Mouse (Mus musculus) activated CD4-positive, CD25-positive, alpha-beta regulatory T cell, adult 4 months (primary cell): ENCODE measurements around the gene Tkt. TPM values are rescaled to one million over a fixed set of nuclear protein-coding genes. Genes with fewer than 3 reads are reported as not detected.

ENCODE experiments used
- ATAC-seq: one replicate; pipeline ENCODE4 v1.8.0; 2017
- polyA plus RNA-seq, 2 experiments: library from polyadenylated mRNA; unstranded; fragments of 100-300 nt; shearing (Covaris generic); gene quantifications; one replicate each; pipeline ENCODE4 v1.2.1; 2017

Gene Tkt
- polyA plus RNA-seq, 2 experiments from 2014 or later: 180 to 266 TPM

GRCm38 (mm10) chr14:30622556-30622955 is 74.4 kb downstream of the Tkt start:
- no peak for ATAC-seq

Other genes with a start within 250 kb of the Tkt start
- gene Dcp1a, start 68.8 kb upstream of the Tkt start, polyA plus RNA-seq: 10 to 100 TPM; 30.7 to 32.5 TPM
- 1 to 10 TPM; 1.6 to 2.2 TPM for gene Cacna1d, start 56.9 kb upstream of the Tkt start, polyA plus RNA-seq
- gene Prkcd, start 77.9 kb downstream of the Tkt start, polyA plus RNA-seq: 10 to 100 TPM; 29.4 to 30.1 TPM
- 10 to 100 TPM; 12.9 to 13.1 TPM for gene Rft1, start 106.0 kb downstream of the Tkt start, polyA plus RNA-seq
- 1 to 10 TPM; 6.8 to 8.3 TPM for gene Sfmbt1, start 166.5 kb downstream of the Tkt start, polyA plus RNA-seq